Mouse (Mus musculus): ENCODE measurements around the gene Mblac1. TPM values are rescaled to one million over a fixed set of nuclear protein-coding genes. Genes with fewer than 3 reads are reported as not detected.
"Not testable (repeated sequence)": the region's sequence is repeated elsewhere in the genome, so short reads cannot be mapped to it uniquely, and the experiment has no call there.

Mblac1 gene
- total RNA-seq, 2 experiments from 2014 or later = 7.8 to 9.3 TPM

DNA sequence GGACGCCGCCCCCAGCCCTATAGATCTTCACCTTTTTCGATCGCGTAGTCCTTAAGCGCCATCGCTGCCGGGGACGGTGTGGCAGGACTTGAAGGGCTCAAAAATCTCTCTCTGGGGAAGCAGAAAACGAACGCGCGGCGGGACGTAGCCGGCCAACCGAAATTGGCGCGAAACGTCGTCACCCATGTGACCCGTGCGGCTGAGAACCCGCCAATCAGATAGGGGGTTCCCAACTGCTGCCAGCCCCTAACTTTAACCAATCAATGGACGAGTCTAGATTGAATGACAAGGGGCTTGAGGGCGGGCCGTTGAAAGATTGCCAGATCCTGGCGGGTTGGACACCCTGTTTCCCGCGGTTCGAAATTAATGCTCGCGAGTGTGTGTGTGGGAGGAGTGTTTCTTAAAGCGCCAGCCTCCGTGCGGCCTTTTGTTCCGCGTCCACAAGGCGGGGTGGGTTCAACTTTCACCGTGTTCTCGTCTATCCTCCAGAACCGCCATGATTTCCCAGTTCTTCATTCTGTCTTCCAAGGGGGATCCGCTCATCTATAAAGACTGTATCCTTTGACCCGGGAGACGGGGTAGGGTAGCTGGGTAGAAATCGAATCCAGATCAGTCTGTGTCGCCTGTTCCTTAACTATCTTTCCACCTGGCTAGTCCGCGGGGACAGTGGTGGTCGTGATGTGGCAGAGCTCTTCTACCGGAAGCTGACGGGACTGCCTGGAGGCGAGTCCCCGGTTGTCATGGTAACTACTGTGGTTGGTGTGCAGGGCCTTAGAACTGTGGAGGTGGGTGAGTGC is 22.2 kb upstream of the Mblac1 start, which contains the start of the genes Ap4m1 and Mcm7:
TSS of gene Ap4m1 (plus strand) at position 308 of the 797 bp plus-strand sequence.
TSS of gene Mcm7 (minus strand) at position 728 of the 797 bp plus-strand sequence.
- no peak; the same call in 1 of the 2 replicates for TF ChIP-seq CTCF (IDR thresholded peaks at IDR 0.05)

DNA sequence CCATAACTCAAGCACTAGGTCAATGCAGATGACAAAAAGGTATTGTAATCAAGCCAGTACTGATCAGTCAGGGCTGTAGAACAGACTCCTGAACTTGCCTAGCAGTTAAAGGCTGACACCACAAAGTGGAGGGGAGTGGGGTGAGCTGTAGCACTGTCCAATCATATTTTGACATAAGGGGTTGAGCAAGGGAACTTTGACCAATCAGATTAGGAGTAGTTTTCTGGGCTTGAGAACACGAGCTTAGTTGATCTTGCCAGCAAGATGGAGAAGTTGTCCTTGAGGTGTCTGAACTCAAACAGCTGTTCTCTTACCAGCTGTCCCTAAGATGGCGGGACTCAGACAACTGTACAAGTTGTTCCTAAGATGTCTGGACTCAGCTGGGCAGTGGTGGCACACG is 20.9 kb upstream of the Mblac1 start:
- TF ChIP-seq CTCF (IDR thresholded peaks at IDR 0.05) = no peak
- intact Hi-C loops (cut with DNase I) = no loop called here

More for the DNA sequence above, 22.2 kb upstream of the Mblac1 start, which contains the start of the genes Ap4m1 and Mcm7:
- DNase-seq (ENCODE audit: extremely low spot score in 1 of 2, low spot score in 2 of 2) = peak; percentile 96 to 97
- Histone ChIP-seq H3K27ac (peak within 1 kb of the TSS; percentile 98), H3K4me3 (peak within 1 kb of the TSS; percentile 80)
- intact Hi-C loops (cut with DNase I) = loop anchor here (1.0 kb wide), 2 partner anchors 11 to 15 kb away; partner anchors contain the start of genes Cnpy4, Cops6 and Taf6

DNA sequence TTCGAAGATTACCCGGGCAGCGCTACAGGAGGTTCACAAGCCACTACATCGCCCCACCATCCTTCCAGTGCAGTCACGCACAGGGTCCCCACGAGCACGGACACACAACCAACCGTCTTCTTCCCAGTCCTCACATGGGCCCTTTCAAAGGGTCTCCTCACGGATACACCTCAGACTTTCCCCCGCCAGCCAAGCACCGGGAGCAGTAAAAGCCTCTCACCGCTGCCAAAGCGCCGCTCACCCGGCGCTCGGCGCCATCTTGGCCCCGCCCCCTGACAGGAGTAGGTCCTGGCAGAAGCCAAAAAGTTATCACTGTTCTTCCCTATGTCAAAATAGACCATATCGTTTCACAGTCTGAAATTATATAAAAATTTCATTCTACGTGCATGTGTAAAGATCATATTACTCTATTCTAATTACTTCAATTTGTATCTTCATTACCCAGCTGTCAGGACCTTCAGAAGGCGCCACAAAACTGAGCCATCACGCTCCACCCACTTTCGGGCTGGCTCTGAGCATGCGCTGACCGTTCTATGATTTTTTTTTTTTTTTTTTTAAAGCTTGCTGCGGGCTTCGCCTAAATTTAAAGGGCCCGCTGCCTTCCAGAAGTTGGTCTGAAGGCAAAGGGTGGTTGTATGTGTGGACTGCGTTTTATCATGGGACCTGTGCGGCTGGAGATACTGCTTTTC is 7.0 kb upstream of the Mblac1 start, which contains the start of the genes Taf6 and Cnpy4:
TSS of gene Taf6 (minus strand) at position 502 of the 689 bp plus-strand sequence.
TSS of gene Cnpy4 (plus strand) at position 536 of the 689 bp plus-strand sequence.
- TF ChIP-seq CTCF (IDR thresholded peaks at IDR 0.05) = no peak
- H3K4me3 ChIP-seq = peak within 1 kb of the TSS; percentile 80
- intact Hi-C loops (cut with DNase I) = loop anchor here (1.0 kb wide), 2 partner anchors 16 to 26 kb away; partner anchors contain the start of gene Cops6
- peak within 1 kb of the TSS; percentile 93 for H3K27ac ChIP-seq
- DNase-seq (ENCODE audit: extremely low spot score in 1 of 2, low spot score in 2 of 2) = peak; percentile 76 to 83

More for the DNA sequence above, 20.9 kb upstream of the Mblac1 start:
- Histone ChIP-seq H3K4me3 (no peak overlapping the region), H3K27ac (no peak overlapping the region)
- no peak for DNase-seq (ENCODE audit: extremely low spot score in 1 of 2, low spot score in 2 of 2)

DNA sequence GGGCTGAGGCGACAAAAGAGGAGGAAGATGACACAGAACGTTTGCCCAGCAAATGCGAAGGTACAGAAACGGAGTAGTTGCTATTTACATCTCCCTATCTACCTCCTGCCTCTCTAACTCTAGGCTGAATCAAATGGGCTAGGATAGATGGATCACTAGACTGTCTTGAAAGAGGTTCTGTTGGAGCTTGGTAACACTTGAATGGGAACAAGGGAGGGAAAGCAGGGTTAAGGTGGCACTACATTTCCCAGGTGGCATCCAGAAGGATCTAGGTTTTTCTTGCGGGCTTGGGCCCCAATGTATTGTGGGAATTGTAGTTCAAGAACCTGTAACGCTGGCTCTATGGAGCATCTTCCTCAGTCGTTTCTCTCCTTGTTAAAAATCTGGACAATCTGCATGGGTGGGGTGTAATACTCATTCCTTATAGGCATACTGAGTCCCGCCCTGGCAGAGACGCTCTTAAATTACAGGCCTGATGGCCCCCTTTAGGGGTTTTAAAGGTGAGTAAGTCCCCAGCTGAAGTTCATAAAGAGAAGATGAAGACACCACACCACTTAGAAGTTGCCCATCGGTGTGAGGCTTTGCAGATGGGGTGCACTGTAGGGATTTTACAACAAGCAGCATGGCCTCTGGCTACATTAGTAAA is 6.3 kb upstream of the Mblac1 start:
- TF ChIP-seq CTCF (IDR thresholded peaks at IDR 0.05) = no peak
- intact Hi-C loops (cut with DNase I) = loop anchor here (1.0 kb wide), 2 partner anchors 16 to 26 kb away; partner anchors contain the start of gene Cops6
- Histone ChIP-seq H3K4me3 (peak overlapping the region; percentile 80), H3K27ac (peak overlapping the region; percentile 93)
- DNase-seq (ENCODE audit: extremely low spot score in 1 of 2, low spot score in 2 of 2) = peak; percentile 68 to 76

DNA sequence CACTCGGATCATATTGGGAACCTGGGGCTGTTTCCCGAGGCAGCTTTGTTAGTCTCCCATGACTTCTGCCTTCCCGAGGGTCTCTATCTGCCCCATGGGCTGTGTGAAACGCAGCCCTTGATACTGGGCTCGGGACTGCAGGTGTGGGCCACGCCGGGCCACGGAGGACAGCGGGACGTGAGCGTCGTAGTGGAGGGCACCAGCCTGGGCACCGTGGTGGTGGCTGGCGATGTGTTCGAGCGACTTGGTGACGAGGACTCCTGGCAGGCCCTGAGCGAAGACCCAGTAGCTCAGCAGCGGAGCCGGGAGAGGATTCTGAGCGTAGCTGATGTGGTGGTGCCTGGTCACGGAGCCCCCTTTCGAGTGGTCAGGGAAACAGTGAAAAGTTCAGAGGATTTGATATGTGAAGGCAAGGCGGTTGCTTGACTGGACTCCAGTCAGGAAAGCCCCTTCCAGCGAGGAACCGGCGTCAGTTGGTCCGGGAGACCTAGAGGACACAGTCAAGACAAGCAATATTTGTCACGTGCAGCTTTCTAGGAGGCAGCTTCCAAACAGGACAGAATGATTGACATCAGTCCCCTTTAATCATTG is 736 bp downstream of the Mblac1 start:
- intact Hi-C loops (cut with DNase I) = no loop called here
- peak overlapping the region; percentile 87 for H3K4me3 ChIP-seq
- peak in 1 of 2 experiments; percentile 43 for DNase-seq (ENCODE audit: extremely low spot score in 1 of 2, low spot score in 2 of 2)
- no peak for TF ChIP-seq CTCF (IDR thresholded peaks at IDR 0.05)
- H3K27ac ChIP-seq = peak overlapping the region; percentile 93

DNA sequence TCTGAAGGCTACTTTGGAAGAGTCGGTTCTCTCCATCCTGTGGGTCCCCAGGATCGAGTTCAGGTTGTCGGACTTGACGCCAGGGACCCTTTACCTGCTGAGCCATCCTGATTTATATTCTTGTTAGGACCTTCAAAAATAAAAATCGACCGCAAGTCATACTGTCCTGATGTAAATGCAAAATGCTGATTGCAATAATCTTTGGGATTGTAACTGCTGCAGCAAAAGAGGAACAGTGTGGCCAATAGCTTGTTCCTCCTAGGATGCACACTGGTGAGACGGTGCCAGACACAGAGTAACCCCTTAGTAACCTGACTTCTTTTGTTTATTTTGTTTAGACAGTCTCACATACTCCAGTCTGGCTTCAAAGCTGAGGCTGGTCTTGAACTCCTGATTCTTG is 1.3 kb downstream of the Mblac1 start:
- H3K4me3 ChIP-seq = peak overlapping the region; percentile 87
- no peak for DNase-seq (ENCODE audit: extremely low spot score in 1 of 2, low spot score in 2 of 2)
- no peak overlapping the region; the same call in 1 of the 2 replicates for H3K27ac ChIP-seq
- intact Hi-C loops (cut with DNase I) = no loop called here
- no peak for TF ChIP-seq CTCF (IDR thresholded peaks at IDR 0.05)

DNA sequence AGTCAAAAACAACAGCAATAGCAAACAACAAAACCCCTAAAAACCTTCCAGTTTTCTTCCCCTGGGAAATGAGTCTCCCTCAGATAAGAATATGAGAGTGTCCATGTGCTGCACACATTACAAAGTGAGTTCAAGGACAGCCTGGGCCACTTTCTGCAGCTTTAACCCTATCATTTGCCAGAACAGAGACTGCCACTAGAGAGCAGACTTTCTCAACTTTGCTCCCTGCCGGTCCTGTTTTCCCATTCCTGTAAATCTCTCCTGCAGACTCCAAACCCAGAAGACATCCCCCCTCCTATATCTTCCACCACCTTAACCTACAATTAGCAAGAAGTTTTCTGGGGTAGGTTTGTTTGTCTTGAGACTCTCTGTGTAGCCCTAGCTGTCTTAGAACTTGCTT is 5.5 kb downstream of the Mblac1 start:
- no peak overlapping the region for H3K27ac ChIP-seq
- TF ChIP-seq CTCF (IDR thresholded peaks at IDR 0.05) = peak; percentile 50
- intact Hi-C loops (cut with DNase I) = no loop called here
- H3K4me3 ChIP-seq = no peak overlapping the region
- no peak for DNase-seq (ENCODE audit: extremely low spot score in 1 of 2, low spot score in 2 of 2)

DNA sequence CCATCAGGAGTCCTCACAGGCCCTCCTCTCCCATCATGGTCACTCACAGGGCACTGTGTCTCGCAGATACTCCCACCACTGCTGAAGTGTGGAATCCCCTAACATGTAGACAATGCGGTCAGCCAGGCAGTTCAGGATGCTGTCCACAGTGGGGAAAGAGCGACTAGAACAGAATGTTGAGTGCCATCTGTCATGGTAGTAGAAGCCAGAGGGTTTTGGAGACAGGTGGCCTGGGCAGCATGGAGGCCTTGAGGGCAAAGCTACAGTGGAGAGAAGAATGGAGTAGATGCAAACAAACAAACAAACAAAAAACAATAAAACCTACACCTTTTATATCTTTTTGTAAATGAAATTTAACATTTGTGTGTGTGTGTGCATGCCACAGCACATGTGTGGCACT is 8.0 kb downstream of the Mblac1 start:
- Histone ChIP-seq H3K4me3 (no peak overlapping the region), H3K27ac (no peak overlapping the region)
- no peak for DNase-seq (ENCODE audit: extremely low spot score in 1 of 2, low spot score in 2 of 2)
- TF ChIP-seq CTCF (IDR thresholded peaks at IDR 0.05) = no peak
- intact Hi-C loops (cut with DNase I) = no loop called here

DNA sequence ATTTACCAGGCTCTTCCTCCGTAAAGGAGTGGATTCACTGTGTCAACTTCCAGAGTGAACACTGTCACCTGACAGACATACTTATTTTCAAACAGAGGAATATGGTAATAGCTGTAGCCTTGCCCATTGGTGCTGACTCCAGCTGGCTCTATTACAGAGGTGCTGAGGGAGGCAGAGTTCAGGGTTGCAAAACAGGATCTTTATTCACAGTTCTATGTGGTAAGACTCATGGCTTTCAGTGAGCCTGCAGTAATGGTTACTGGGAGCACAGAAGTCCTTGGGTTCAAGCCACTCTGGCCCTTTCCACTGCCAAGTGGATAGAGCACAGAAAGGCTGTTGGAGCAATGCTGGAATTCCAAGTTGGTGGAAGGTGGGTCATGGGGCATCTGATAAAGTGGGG is 13.1 kb downstream of the Mblac1 start:
- no peak for DNase-seq (ENCODE audit: extremely low spot score in 1 of 2, low spot score in 2 of 2)
- TF ChIP-seq CTCF (IDR thresholded peaks at IDR 0.05) = no peak
- no peak overlapping the region for H3K27ac ChIP-seq
- H3K4me3 ChIP-seq = no peak overlapping the region
- intact Hi-C loops (cut with DNase I) = no loop called here

DNA sequence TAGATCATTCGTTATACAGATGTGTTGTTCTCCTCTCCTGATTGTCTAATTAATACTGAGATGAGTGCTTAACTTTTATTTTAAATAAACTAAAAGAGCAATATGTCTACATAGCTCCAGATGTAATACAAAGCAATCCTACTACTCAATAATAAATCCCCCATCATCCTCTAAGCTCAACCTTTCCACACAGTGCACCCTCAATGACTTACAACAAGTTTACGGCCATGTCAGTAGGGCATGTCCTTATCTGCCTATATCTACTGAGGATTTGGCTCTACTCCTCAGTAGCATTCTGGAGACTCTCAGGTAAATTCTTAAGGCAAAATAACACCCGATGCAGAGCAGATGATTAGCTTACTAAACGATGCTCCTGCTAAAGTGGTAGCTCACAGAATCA is 13.8 kb downstream of the Mblac1 start:
- intact Hi-C loops (cut with DNase I) = no loop called here
- TF ChIP-seq CTCF (IDR thresholded peaks at IDR 0.05) = no peak
- H3K4me3 ChIP-seq = no peak overlapping the region
- H3K27ac ChIP-seq = no peak overlapping the region
- no peak for DNase-seq (ENCODE audit: extremely low spot score in 1 of 2, low spot score in 2 of 2)

DNA sequence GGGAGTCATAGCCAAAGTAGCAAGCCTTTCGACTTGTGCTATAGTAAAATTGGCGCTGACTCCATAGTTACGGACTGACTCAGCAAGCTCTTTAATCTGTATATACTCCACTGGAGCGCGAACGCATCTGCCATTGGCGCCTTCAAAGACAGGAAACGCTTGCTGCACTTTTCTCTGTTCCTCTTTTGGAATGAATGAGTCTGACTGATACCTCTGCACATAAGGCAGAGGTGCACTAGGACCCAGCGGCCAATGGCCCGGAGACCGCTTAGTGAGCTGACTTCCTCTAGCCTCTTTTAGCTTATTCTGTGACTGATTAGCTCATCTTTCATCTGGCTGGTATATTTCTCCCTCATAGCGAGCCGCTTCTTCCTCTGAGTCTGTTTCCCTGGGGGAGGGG is 22.5 kb downstream of the Mblac1 start:
- intact Hi-C loops (cut with DNase I); DNase-seq (ENCODE audit: extremely low spot score in 1 of 2, low spot score in 2 of 2): not testable (repeated sequence)

More for the DNA sequence above, 22.5 kb downstream of the Mblac1 start:
- H3K27ac ChIP-seq, H3K4me3 ChIP-seq: not testable (repeated sequence)
